Mouse (Mus musculus) cerebellum, adult 9-11 months (tissue): ENCODE results near the gene Coq10a.
A peak's percentile ranks its signal among the peaks of the same experiment; 100 is the strongest.

Experiments
- DNase-seq: peaks from one replicate; pipeline ENCODE4 v3.0.0; 2022

Coq10a gene

DNA sequence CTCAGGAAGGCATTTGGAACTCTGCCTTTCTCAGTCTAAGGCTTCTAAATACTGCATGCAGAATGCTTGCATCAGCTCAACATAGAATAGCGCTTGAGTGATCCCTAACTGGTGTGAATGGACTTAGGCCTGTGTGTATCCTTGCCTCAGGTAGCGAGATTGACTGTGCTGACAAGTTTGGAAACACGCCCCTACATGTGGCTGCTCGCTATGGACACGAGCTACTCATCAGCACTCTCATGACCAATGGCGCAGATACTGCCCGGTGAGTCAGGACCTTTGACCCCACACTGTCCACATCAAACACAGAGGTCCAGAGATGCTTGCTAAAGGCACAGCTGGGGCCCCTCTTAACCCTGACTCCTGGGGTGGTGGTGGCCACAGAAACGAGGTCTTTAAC lies 13.7 kb upstream of the Coq10a start:
- DNase-seq: no peak

DNA sequence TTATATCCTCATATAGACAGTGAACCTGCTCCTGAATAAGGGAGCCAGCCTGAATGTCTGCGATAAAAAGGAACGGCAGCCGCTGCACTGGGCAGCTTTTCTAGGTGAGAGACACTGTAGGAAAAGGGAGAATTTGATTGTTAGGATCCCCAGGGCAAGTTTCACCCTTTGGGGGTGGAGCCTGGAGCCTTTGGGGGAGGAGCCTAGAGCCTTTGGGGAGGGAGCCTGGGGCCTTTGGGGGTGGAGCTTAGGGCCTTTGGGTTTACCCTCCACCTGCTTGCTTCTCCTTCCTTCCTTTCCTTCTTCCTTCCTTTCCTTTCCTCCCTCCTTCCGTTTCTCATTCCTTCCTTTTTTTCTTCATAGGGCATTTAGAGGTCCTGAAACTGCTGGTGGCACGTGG lies 11.8 kb upstream of the Coq10a start:
- DNase-seq: no peak

DNA sequence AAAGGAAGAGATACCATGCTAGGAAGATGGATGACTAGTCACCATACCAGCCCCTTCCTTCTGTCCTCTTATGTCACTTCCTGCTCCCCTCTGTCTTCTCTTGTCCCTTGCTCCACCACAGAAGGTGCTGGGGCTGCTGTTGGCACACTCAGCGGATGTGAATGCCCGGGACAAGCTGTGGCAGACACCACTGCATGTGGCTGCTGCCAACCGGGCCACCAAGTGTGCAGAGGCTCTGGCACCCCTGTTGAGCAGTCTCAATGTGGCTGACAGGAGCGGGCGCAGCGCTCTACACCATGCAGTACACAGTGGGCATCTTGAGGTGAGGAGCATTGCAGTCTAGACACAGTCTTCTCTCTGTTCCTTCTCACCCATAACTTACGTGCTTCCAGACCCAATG lies 10.5 kb upstream of the Coq10a start:
- no peak for DNase-seq

DNA sequence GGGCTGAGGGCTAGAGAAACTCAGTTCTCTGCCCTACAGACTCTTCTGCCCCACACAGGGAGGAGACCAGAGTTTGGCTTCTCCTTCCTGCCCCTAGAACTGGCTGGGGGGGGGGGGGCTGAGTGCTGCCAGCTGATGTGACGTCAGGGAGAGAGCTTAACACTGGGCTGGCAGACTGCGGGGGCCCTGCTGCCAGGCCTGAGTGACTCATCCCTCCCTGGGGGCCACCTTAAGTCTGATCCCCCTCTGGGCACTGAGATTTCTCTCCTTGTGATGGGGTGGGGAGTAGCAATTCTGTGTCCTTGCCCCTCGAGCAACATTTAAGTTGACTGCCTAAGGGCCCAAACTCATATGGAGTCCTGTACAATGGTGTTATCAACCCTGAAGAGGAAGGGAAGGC lies 9.7 kb upstream of the Coq10a start:
- no peak for DNase-seq

DNA sequence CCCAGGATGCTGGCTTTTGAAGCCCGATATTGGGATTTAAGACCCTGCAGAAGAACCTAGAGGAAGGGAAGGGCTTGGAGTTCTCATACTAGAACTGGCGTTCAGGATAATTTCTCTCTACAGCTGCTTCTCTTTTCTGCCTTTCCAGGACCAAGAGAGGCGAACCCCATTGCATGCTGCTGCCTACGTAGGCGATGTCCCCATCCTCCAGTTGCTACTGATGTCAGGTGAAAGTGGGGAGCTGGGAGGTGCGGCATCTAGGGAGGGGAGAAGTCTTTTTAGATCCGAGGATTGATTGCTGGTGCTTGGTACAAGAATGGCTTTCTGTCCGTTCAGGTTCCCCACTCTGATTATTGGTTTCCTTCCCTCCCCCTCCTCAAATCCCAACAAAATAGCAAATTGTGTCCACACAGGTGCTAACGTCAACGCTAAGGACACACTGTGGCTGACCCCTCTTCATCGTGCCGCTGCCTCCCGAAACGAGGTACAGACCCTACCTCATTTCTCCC lies 9.2 kb upstream of the Coq10a start:
- DNase-seq: no peak

DNA sequence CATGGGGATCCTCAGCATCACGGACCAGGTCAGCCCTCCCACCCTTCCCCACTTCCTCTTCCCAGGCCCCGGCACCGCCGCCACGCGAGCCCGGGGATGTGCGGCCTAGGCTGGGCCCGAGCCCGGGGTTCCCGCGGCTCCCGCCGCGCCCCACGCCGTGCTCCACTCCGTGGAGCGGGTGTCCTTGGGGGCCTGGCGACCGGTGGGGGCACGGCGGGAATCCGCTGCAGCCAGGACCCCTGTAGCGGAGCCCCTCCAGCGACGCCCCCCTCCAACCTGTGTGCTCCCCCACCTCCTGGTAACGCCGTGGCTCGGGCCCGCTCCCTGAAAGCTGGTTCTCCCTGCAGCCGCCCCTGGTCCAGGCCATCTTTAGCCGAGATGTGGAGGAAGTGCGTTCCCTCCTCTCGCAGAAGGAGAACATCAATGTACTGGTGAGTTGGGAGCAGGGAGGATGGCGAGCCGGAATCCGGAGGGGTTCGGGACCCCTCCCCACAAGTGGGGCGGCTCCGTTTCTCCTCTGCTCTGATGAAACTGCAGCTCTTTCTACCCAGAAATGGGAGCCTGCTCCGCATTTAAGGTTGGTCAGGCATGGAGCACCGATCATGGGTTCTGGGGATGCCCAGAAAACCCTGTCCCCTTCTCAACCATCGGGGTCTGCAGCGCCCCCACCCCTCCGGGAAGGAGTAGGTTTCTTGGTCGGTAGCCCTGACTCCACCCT lies 8.6 kb upstream of the Coq10a start:
- no peak for DNase-seq

- peak; percentile 87 for DNase-seq
Measured at GRCm38 (mm10) chr10:128376455-128377211, 7.8 kb upstream of the Coq10a start, which contains the start of gene Ankrd52. TSS of gene Ankrd52 (plus strand) at chr10:128377115.

GRCm38 (mm10) chr10:128376099-128376454 lies 7.3 kb upstream of the Coq10a start:
- no peak for DNase-seq

DNA sequence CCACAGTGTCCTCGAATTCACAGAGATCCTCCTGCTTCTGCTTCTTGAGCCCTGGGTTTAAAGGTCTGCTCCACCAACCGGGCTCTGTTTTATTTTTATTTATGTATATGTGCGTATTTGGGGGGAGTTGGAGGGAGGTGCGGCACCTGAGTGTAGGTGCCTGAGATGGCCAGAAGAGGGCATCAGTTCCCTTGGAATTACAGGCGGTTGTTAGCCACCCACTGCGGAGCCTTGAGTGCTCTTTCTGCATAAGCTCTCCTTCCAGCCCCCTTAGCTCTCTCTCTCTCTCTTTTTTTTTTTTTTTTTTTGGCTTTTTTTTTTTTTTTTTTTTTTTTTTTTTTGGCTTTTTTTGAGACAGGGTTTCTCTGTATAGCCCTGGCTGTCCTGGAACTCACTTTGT lies 5.6 kb upstream of the Coq10a start:
- peak; percentile 28 for DNase-seq

- peak; percentile 9 for DNase-seq
Measured at GRCm38 (mm10) chr10:128372989-128373748, 4.4 kb upstream of the Coq10a start.

- peak; percentile 20 for DNase-seq
Measured at GRCm38 (mm10) chr10:128372142-128372541, 3.3 kb upstream of the Coq10a start.

GRCm38 (mm10) chr10:128370601-128371000 lies 1.8 kb upstream of the Coq10a start:
- peak; percentile 23 for DNase-seq

- no peak for DNase-seq
Measured at GRCm38 (mm10) chr10:128370021-128370420, 1.2 kb upstream of the Coq10a start.

DNA sequence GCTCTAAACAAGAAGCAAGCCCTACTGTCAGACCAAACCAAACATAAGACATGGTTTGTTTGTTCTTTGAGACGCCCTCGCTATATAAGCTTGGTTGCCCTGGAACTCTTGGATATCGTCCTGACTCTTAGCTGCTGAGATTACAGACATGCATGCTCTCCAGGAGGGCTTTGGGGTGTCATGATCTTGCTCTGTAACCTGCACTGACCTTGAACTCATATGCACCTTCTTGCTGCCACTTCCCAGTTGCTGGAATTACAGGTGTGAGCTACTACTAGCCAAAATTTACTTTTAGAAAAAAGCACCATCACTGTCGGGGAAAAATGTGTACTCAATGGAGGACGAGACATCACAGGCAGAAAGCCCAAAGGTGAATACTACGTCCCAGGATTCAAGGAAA lies 802 bp upstream of the Coq10a start:
- no peak for DNase-seq

DNA sequence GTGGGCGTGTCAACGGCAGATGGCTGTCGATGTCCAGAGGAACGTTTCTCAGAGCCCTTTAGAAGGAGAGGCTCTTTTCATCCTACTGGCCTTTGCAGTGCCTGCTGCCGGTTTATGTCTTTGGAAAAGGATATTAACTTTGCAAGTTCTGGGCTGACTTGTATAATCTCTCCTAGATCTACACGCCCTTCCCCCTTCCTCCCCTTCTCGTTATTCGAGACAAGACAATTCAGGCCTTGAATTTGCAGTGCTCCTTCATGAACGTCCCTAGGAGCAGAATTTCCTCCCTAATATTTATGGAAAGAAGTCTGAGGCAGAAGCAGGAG lies 384 bp upstream of the Coq10a start:
- no peak for DNase-seq

- DNase-seq: no peak
Measured at GRCm38 (mm10) chr10:128367899-128368401, 847 bp downstream of the Coq10a start.

DNA sequence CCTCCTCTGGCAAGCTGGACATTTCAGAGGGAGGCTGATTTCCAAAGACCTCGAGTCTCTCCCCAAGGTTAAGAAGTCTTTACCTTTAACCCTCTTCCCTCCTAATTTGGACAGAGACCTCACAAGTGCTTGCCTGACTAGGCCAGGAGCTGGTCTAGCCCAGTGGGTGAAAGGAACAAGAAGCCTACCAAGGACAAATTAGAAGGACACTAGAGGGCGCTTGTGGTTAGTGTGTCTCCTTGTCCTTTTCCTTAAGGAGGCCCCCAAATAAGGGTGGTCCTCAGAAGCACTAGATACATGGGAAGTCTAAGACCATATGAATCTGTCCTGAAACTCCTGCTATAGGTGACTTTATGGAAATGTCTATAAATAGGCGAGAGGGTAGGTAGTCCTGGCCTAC lies 6.2 kb downstream of the Coq10a start:
- DNase-seq: no peak

GRCm38 (mm10) chr10:128361836-128362235 lies 7.0 kb downstream of the Coq10a start:
- DNase-seq: no peak

DNA sequence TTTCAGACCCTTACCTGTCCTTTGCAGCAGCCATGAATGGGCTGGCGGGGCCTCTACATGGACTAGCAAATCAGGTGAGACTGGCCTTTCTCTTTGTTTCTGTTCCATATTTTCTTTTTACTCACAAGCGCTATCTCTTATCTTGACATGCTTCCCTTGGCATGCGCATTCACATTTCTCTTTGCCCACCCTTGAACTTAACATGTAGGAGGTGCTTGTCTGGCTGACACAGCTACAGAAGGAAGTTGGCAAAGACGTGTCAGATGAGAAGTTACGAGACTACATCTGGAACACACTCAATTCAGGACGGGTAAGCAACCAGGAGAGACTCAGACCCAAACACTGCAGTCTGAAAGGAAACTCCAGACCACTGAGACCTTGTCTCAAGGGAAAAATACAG lies 9.6 kb downstream of the Coq10a start:
- no peak for DNase-seq

DNA sequence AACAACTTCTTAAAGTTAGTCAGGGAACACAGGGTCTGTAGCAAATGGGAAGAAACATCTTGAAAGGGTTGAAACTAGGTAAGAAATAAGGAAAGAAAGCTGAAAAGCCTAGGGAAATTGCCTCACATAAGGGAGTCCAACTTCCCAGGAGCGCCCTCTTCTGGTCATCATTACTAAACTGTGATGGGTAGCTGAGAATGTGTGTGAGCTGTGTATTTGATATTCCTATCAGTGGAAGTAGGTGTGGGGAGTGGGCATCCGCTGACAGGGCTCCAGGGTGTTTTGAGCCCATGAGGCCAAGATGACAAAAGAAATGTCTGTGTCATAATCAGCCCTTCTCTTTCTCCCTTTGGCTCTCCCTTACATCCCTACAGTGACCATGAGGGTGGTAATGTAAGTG lies 10.0 kb downstream of the Coq10a start:
- no peak for DNase-seq

- DNase-seq: no peak
Measured at GRCm38 (mm10) chr10:128347541-128347940, 21.3 kb downstream of the Coq10a start.

GRCm38 (mm10) chr10:128344568-128345275 lies 24.1 kb downstream of the Coq10a start:
- DNase-seq: no peak

DNA sequence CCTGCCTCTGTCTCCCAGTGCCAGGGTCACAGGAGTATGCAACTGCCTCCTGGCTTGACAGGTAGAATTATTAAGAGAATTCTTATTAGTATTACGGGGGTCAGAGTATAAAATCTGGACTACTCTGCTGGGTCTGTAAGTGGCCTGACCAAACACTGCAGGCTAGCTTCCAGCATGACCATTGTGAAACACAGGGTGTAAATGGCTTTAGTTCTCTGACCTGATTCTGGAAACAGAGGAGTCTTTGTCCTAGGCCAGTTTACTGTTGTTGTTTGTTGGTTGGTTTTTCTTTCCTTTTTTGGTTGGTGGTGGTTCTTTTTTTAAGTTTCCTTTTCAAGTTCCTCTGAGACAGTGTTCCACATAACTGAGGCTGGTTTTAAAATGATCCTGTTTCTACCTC lies 25.4 kb downstream of the Coq10a start:
- no peak for DNase-seq
